Mouse (Mus musculus): Measurements from ENCODE around the gene Nupl1.

GRCm38 (mm10) chr14:60286194-60286863 is 35.1 kb upstream of the Nupl1 start:
- TF ChIP-seq EP300 (IDR thresholded peaks at IDR 0.05; ENCODE audit: low read depth): no peak
- no peak for TF ChIP-seq CTCF (IDR thresholded peaks at IDR 0.05; ENCODE audit: low read depth)
